15 mouse cellular contexts compared by ENCODE assay signal in the genomic region with DNA sequence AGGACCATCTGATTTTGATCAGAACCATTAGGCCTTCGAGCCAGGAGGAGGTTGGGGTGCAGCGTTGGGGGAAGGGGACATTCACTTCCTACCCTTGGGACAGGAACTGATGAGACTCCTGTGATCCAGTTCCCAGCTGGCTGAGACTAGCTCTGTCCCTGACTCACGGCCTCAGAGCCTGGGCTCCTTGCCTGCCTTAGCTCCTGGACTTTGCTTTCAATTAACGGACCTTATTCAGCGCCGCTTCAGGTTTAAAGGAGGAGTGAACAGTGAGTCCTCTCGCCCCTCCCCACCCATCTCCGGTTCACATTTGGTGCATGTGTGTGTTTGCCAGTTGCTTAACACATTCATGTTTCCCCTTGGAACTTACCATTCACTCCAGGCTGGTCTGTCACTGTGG. TPM values are rescaled to one million over a fixed set of nuclear protein-coding genes. Genes with fewer than 3 reads are reported as not detected.
DNase-seq lines count a peak whose midpoint lies in the region; ATAC-seq lines count a peak whose summit lies in the region.
"Had no signal": no experiment of that assay in that cellular context is flagged by ENCODE, and none has a peak within 500 bp of the region (broad histone marks: within the 10 kb centered on the region; RNA-seq: fewer than 3 reads in every experiment).

No protein-coding gene starts in this region.

- H3K9ac ChIP-seq in limb, embryonic 11.5 days (ENCODE audit: low read length): no peak overlapping the region
- H3K9ac ChIP-seq in intestine, embryonic 15.5 days: no peak overlapping the region
- H3K9ac ChIP-seq: liver, embryonic 13.5 days had no signal

- no peak overlapping the region for H3K4me3 ChIP-seq in limb, embryonic 11.5 days (ENCODE audit: low read depth, low read length)
- H3K4me3 ChIP-seq in limb, embryonic 10.5 days: no peak overlapping the region
- no peak overlapping the region for H3K4me3 ChIP-seq in intestine, embryonic 15.5 days (replicated peaks)
- H3K4me3 ChIP-seq: forebrain, embryonic 10.5 days; liver, embryonic 13.5 days; myocyte had no signal

- no peak overlapping the region for H3K4me2 ChIP-seq in limb, embryonic 11.5 days (ENCODE audit: low read depth, severe bottlenecking)
- H3K4me2 ChIP-seq in intestine, embryonic 15.5 days (replicated peaks): no peak overlapping the region
- H3K4me2 ChIP-seq: liver, embryonic 13.5 days had no signal

- DNase-seq in limb, embryonic 11.5 days (ENCODE audit: low spot score): peak; percentile 23
- DNase-seq in limb, embryonic 10.5 days (ENCODE audit: low spot score): no peak
- DNase-seq in heart, adult 18-20 months: peak; percentile 36 to 43
- peak; percentile 77 to 88 for DNase-seq in kidney, postnatal 36 days
- DNase-seq in B cell, adult 2 months: no peak
- no peak for DNase-seq in spleen, postnatal 36 days (ENCODE audit: low spot score in 2 of 2)
- DNase-seq in ovary, postnatal 36 days (ENCODE audit: low spot score): no peak
- DNase-seq: liver, embryonic 13.5 days had no signal

- H3K9me3 ChIP-seq in limb, embryonic 11.5 days (ENCODE audit: control insufficient read depth, low read length): no peaks in the 10 kb centered on the region
- no peaks in the 10 kb centered on the region for H3K9me3 ChIP-seq in limb, embryonic 10.5 days (replicated peaks)
- no peaks in the 10 kb centered on the region for H3K9me3 ChIP-seq in intestine, embryonic 15.5 days
- H3K9me3 ChIP-seq: forebrain, embryonic 10.5 days; liver, embryonic 13.5 days had no signal

- no peaks in the 10 kb centered on the region for H3K36me3 ChIP-seq in limb, embryonic 11.5 days (ENCODE audit: control insufficient read depth, insufficient read depth, low read length)
- H3K36me3 ChIP-seq in limb, embryonic 10.5 days: peaks cover 6% of the 10 kb centered on the region; the same call in 1 of the 2 replicates
- H3K36me3 ChIP-seq in intestine, embryonic 15.5 days: no peaks in the 10 kb centered on the region
- H3K36me3 ChIP-seq: liver, embryonic 13.5 days had no signal

- WGBS in limb, embryonic 11.5 days: 63% methylated on average over 8 of the region's 8 CpGs
- 66% methylated on average over 8 of the region's 8 CpGs for WGBS in limb, embryonic 10.5 days
- WGBS in intestine, embryonic 15.5 days: 49% methylated on average over 8 of the region's 8 CpGs

- peaks cover 11% of the 10 kb centered on the region for H3K4me1 ChIP-seq in limb, embryonic 11.5 days (ENCODE audit: control insufficient read depth, insufficient read depth, low read length)
- H3K4me1 ChIP-seq in limb, embryonic 10.5 days: peaks cover 36% of the 10 kb centered on the region
- peaks cover 46% of the 10 kb centered on the region for H3K4me1 ChIP-seq in intestine, embryonic 15.5 days (replicated peaks)

- no peak overlapping the region for H3K27ac ChIP-seq in limb, embryonic 11.5 days (replicated peaks; ENCODE audit: low read depth, low read length)
- H3K27ac ChIP-seq in limb, embryonic 10.5 days: no peak overlapping the region
- no peak overlapping the region for H3K27ac ChIP-seq in intestine, embryonic 15.5 days
- H3K27ac ChIP-seq: liver, embryonic 13.5 days had no signal

- no peaks in the 10 kb centered on the region for H3K27me3 ChIP-seq in limb, embryonic 11.5 days (ENCODE audit: control insufficient read depth, insufficient read depth, low read length)
- H3K27me3 ChIP-seq in limb, embryonic 10.5 days (ENCODE audit: low read depth, poor library complexity, severe bottlenecking): no peaks in the 10 kb centered on the region
- H3K27me3 ChIP-seq in intestine, embryonic 15.5 days (replicated peaks): no peaks in the 10 kb centered on the region
- H3K27me3 ChIP-seq: liver, embryonic 13.5 days had no signal

- ATAC-seq in limb, embryonic 11.5 days (ENCODE audit: insufficient number of reproducible peaks, low FRiP score, low TSS enrichment, low read depth): no peak
- ATAC-seq in intestine, embryonic 15.5 days: peak; percentile 35
- ATAC-seq: CD4-positive, CD25-positive, alpha-beta regulatory T cell, adult 4 months had no signal

RNA-seq across cellular contexts. Expression of gene Tcp10a, which starts 53.9 kb away (rescaled TPM):
- polyA plus RNA-seq in limb, embryonic 11.5 days (2014; fragmentation: Nextera tagmentation; extraction: Ambion mirVana): not detected in 2 replicates
- polyA plus RNA-seq in limb, embryonic 10.5 days (2016; fragmentation: Nextera tagmentation; extraction: Ambion mirVana): not detected in 2 replicates
- not detected for total RNA-seq in heart, adult 18-20 months (2021)
- polyA plus RNA-seq in intestine, embryonic 15.5 days (2015; fragmentation: Nextera tagmentation; extraction: Ambion mirVana): not detected in 2 replicates
- total RNA-seq: heart, postnatal 10 days; megakaryocyte progenitor cell, adult 5-6 weeks had no signal
- polyA plus RNA-seq: CD4-positive, CD25-positive, alpha-beta regulatory T cell, adult 4 months; cortical plate, adult 2 months; forebrain, embryonic 10.5 days; liver, embryonic 13.5 days; myocyte had no signal

Comparison
In these comparisons a context has a peak if more than half of its experiments do, and no peak if none do; other contexts are left out.
1. DNase-seq: peak in limb, embryonic 11.5 days (single experiment), heart, adult 18-20 months (2 of 2) and kidney, postnatal 36 days (2 of 2); none in limb, embryonic 10.5 days (single experiment), B cell, adult 2 months (0 of 2), spleen, postnatal 36 days (0 of 2) and ovary, postnatal 36 days (single experiment).